Comparison of ENCODE assay signal across 8 mouse cellular contexts in the genomic region with DNA sequence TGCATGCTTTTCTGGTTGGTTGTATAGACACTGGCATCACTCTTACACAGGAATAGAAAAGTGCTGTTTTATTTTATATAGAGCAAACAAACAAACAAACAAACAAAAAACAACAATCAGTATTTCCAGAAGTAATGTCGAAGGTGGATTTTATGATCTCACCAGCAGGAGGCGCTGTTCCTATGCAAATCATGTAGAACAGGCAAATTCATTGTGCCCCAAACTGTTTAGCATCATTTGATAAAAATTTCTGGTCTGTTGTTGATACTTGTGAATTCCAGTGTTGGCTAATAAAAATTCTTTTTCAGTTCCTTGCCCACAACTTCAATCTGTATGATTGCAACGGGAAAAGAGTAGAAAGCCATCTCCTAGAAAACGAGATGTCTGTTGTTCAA.
DNase-seq lines count a peak whose midpoint lies in the region; ATAC-seq and TF ChIP-seq lines count a peak whose summit lies in the region.

No protein-coding gene starts in this region.

- no peaks in the 10 kb centered on the region for H3K4me1 ChIP-seq in kidney, postnatal 0 days (replicated peaks; ENCODE audit: insufficient read depth, low read length)
- no peaks in the 10 kb centered on the region for H3K4me1 ChIP-seq in ES-Bruce4 (ENCODE audit: control insufficient read depth, insufficient read depth, low read length)
- H3K4me1 ChIP-seq in forebrain, embryonic 11.5 days (replicated peaks; ENCODE audit: control insufficient read depth, insufficient read depth, low read length): no peaks in the 10 kb centered on the region

- 53% methylated on average over 4 of the region's 4 CpGs for WGBS in kidney, postnatal 0 days
- 51% methylated on average over 4 of the region's 4 CpGs for WGBS in forebrain, embryonic 11.5 days

- no peak overlapping the region for H3K27ac ChIP-seq in kidney, postnatal 0 days
- no peak overlapping the region for H3K27ac ChIP-seq in ES-Bruce4 (ENCODE audit: insufficient read depth, low read length)
- H3K27ac ChIP-seq in forebrain, embryonic 11.5 days (ENCODE audit: low read depth, low read length): no peak overlapping the region

- H3K9ac ChIP-seq in kidney, postnatal 0 days (ENCODE audit: low read depth, low read length): no peak overlapping the region
- no peak overlapping the region for H3K9ac ChIP-seq in ES-Bruce4 (ENCODE audit: low read depth, poor library complexity, severe bottlenecking)
- no peak overlapping the region for H3K9ac ChIP-seq in forebrain, embryonic 11.5 days (ENCODE audit: low read length)

- no peaks in the 10 kb centered on the region for H3K27me3 ChIP-seq in kidney, postnatal 0 days (ENCODE audit: insufficient read depth, low read length)
- no peaks in the 10 kb centered on the region for H3K27me3 ChIP-seq in ES-Bruce4 (ENCODE audit: control insufficient read depth, insufficient read depth, low read length, poor library complexity, severe bottlenecking)
- no peaks in the 10 kb centered on the region for H3K27me3 ChIP-seq in forebrain, embryonic 11.5 days (ENCODE audit: control insufficient read depth, insufficient read depth, low read length)

- no peak for TF ChIP-seq EP300 in ES-Bruce4 (IDR thresholded peaks at IDR 0.05; ENCODE audit: insufficient read depth, low read depth, low read length)

- peak; percentile 81 for TF ChIP-seq CTCF in kidney, postnatal 0 days (IDR thresholded peaks at IDR 0.05; ENCODE audit: low read depth)
- TF ChIP-seq CTCF in ES-Bruce4 (IDR thresholded peaks at IDR 0.05; ENCODE audit: low read depth, low read length): peak; percentile 0

- DNase-seq in kidney, postnatal 0 days (ENCODE audit: low spot score): peak; percentile 31
- no peak for DNase-seq in kidney, adult 11 months
- peak; percentile 30 for DNase-seq in adrenal gland, postnatal 14 days
- peak; percentile 59 for DNase-seq in forebrain, embryonic 11.5 days (ENCODE audit: low spot score)
- DNase-seq in mesoderm, embryonic 11.5 days (ENCODE audit: low read depth, low spot score): peak; percentile 54
- no peak for DNase-seq in urinary bladder, postnatal 25 days (ENCODE audit: low spot score)
- DNase-seq in heart, adult 9 months (ENCODE audit: low spot score in 2 of 2): no peak

- H3K4me2 ChIP-seq in kidney, postnatal 0 days (ENCODE audit: low read length): no peak overlapping the region
- no peak overlapping the region for H3K4me2 ChIP-seq in forebrain, embryonic 11.5 days (ENCODE audit: low read depth, low read length, severe bottlenecking)

- no peaks in the 10 kb centered on the region for H3K36me3 ChIP-seq in kidney, postnatal 0 days (ENCODE audit: insufficient read depth, low read length)
- no peaks in the 10 kb centered on the region for H3K36me3 ChIP-seq in ES-Bruce4 (ENCODE audit: control insufficient read depth, insufficient read depth, low read length, poor library complexity, severe bottlenecking)
- H3K36me3 ChIP-seq in forebrain, embryonic 11.5 days (ENCODE audit: control insufficient read depth, insufficient read depth, low read length): no peaks in the 10 kb centered on the region

- no peaks in the 10 kb centered on the region for H3K9me3 ChIP-seq in kidney, postnatal 0 days (replicated peaks; ENCODE audit: low read length)
- H3K9me3 ChIP-seq in ES-Bruce4 (replicated peaks; ENCODE audit: control insufficient read depth, insufficient read depth, low read length, poor library complexity, severe bottlenecking): no peaks in the 10 kb centered on the region
- H3K9me3 ChIP-seq in forebrain, embryonic 11.5 days (ENCODE audit: control insufficient read depth, low read length): no peaks in the 10 kb centered on the region

- no peak overlapping the region for H3K4me3 ChIP-seq in kidney, postnatal 0 days (replicated peaks; ENCODE audit: low read depth, low read length)
- H3K4me3 ChIP-seq in ES-Bruce4 (ENCODE audit: low read depth, low read length): no peak overlapping the region
- H3K4me3 ChIP-seq in forebrain, embryonic 11.5 days (ENCODE audit: low read depth, low read length): no peak overlapping the region

- ATAC-seq in kidney, postnatal 0 days (replicated peaks; ENCODE audit: low FRiP score, low read depth): no peak
- ATAC-seq in forebrain, embryonic 11.5 days (replicated peaks; ENCODE audit: low FRiP score): 0 out of 2 replicates have a peak, but pooled peaks have one; percentile 42

- TF ChIP-seq POLR2A in ES-Bruce4 (IDR thresholded peaks at IDR 0.05; ENCODE audit: insufficient read depth, low read length): no peak

Comparison
In these comparisons a context has a peak if more than half of its experiments do, and no peak if none do; other contexts are left out.
1. DNase-seq: peak in kidney, postnatal 0 days (single experiment), adrenal gland, postnatal 14 days (single experiment), forebrain, embryonic 11.5 days (single experiment) and mesoderm, embryonic 11.5 days (single experiment); none in kidney, adult 11 months (single experiment), urinary bladder, postnatal 25 days (single experiment) and heart, adult 9 months (0 of 2).